Mouse (Mus musculus) neural tube, embryonic 12.5 days (tissue): ENCODE measurements around the gene Copa. TPM values are rescaled to one million over a fixed set of nuclear protein-coding genes. Genes with fewer than 3 reads are reported as not detected.

Source experiments
- ATAC-seq: fragments of 200-750 bp; cut with Nextera tagmentation; 2 replicates; pipeline ENCODE4 v1.8.0; 2017; ENCODE audit warnings: low read depth, mild to moderate bottlenecking, moderate TSS enrichment, moderate library complexity; ENCODE audit not compliant: low FRiP score
- H3K27ac ChIP-seq: fragments of 300-500 bp; sonication (generic); 2 replicates; pipeline ENCODE4 v1.5.1; 2016
- H3K27me3 ChIP-seq: fragments of 300-500 bp; sonication (generic); replicated peaks from 2 replicates; pipeline ENCODE4 v1.6.1; 2016; ENCODE audit warnings: mild to moderate bottlenecking
- H3K36me3 ChIP-seq: fragments of 300-500 bp; sonication (generic); 2 replicates; pipeline ENCODE4 v1.6.1; 2016; ENCODE audit warnings: mild to moderate bottlenecking
- H3K4me1 ChIP-seq: fragments of 300-500 bp; sonication (generic); 2 replicates; pipeline ENCODE4 v1.6.1; 2016
- H3K4me2 ChIP-seq: fragments of 300-500 bp; sonication (generic); replicated peaks from 2 replicates; pipeline ENCODE4 v1.6.1; 2016; ENCODE audit warnings: mild to moderate bottlenecking
- H3K4me3 ChIP-seq: fragments of 300-500 bp; sonication (generic); 2 replicates; pipeline ENCODE4 v1.5.1; 2016
- H3K9ac ChIP-seq: fragments of 300-500 bp; sonication (generic); 2 replicates; pipeline ENCODE4 v1.6.1; 2016; ENCODE audit warnings: mild to moderate bottlenecking
- H3K9me3 ChIP-seq: fragments of 300-500 bp; sonication (generic); 2 replicates; pipeline ENCODE4 v1.6.1; 2016; ENCODE audit warnings: mild to moderate bottlenecking
- WGBS: fragments of 180-500 bp; shearing (Covaris S2); methylation state at CpG from one replicate; pipeline ENCODE4 v1.1.7; 2016; 5-methylcytosine and 5-hydroxymethylcytosine counted together
- polyA plus RNA-seq: library from polyadenylated mRNA; unstranded; fragments of >200 nt; fragmentation: Nextera tagmentation; extraction: Ambion mirVana; gene quantifications from 2 replicates; pipeline ENCODE4 v1.2.1, GENCODE M21; 2016

The Copa gene
- polyA plus RNA-seq, 1 experiment from 2014 or later = 227 TPM

- Histone ChIP-seq H3K27ac (no peak overlapping the region), H3K4me3 (peak overlapping the region; percentile 80), H3K4me1 (peaks cover 17% of the 10 kb centered on the region; the same call in 1 of the 2 replicates), H3K9me3 (no peaks in the 10 kb centered on the region), H3K4me2 (peak overlapping the region; percentile 69), H3K36me3 (peaks cover 30% of the 10 kb centered on the region), H3K27me3 (no peaks in the 10 kb centered on the region), H3K9ac (peak overlapping the region; percentile 98)
- ATAC-seq = no peak
- 26% methylated on average over 19 of the region's 19 CpGs for WGBS
Observed at GRCm38 (mm10) chr1:172148955-172149815, 66.9 kb downstream of the Copa start.

- H3K27ac ChIP-seq = no peak overlapping the region
- ATAC-seq = no peak
- no peaks in the 10 kb centered on the region for H3K27me3 ChIP-seq
- no peak overlapping the region for H3K9ac ChIP-seq
- no peaks in the 10 kb centered on the region for H3K9me3 ChIP-seq
- H3K36me3 ChIP-seq = peaks cover 50% of the 10 kb centered on the region
- peaks cover 13% of the 10 kb centered on the region; the same call in 1 of the 2 replicates for H3K4me1 ChIP-seq
- H3K4me3 ChIP-seq = no peak overlapping the region
- WGBS = 91% methylated on average over 3 of the region's 3 CpGs
- H3K4me2 ChIP-seq = no peak overlapping the region
Observed at GRCm38 (mm10) chr1:172154536-172154935, 72.2 kb downstream of the Copa start.

- H3K27me3 ChIP-seq = no peaks in the 10 kb centered on the region
- H3K36me3 ChIP-seq = peaks cover 50% of the 10 kb centered on the region
- peaks cover 6% of the 10 kb centered on the region; the same call in 1 of the 2 replicates for H3K4me1 ChIP-seq
- no peak overlapping the region for H3K9ac ChIP-seq
- no peak overlapping the region for H3K4me3 ChIP-seq
- no peak overlapping the region for H3K4me2 ChIP-seq
- ATAC-seq = no peak
- WGBS = 95% methylated on average over 3 of the region's 3 CpGs
- no peak overlapping the region for H3K27ac ChIP-seq
- H3K9me3 ChIP-seq = no peaks in the 10 kb centered on the region
Observed at GRCm38 (mm10) chr1:172155518-172155917, 73.2 kb downstream of the Copa start.

GRCm38 (mm10) chr1:172159970-172160369 lies 77.6 kb downstream of the Copa start:
- WGBS = 84% methylated on average over 4 of the region's 4 CpGs
- no peak overlapping the region for H3K9ac ChIP-seq
- peaks cover 12% of the 10 kb centered on the region for H3K36me3 ChIP-seq

GRCm38 (mm10) chr1:172160508-172160907 lies 78.2 kb downstream of the Copa start:
- peaks cover 12% of the 10 kb centered on the region for H3K36me3 ChIP-seq

More at GRCm38 (mm10) chr1:172159970-172160369, 77.6 kb downstream of the Copa start:
- Histone ChIP-seq H3K27me3 (no peaks in the 10 kb centered on the region), H3K4me1 (no peaks in the 10 kb centered on the region; the same call in 1 of the 2 replicates), H3K9me3 (no peaks in the 10 kb centered on the region), H3K4me3 (no peak overlapping the region), H3K4me2 (no peak overlapping the region), H3K27ac (no peak overlapping the region)
- no peak for ATAC-seq

GRCm38 (mm10) chr1:172162009-172162408 lies 79.7 kb downstream of the Copa start:
- WGBS = 95% methylated on average over 1 of the region's 1 CpGs
- H3K9me3 ChIP-seq = no peaks in the 10 kb centered on the region
- H3K4me2 ChIP-seq = no peak overlapping the region
- no peaks in the 10 kb centered on the region; the same call in 1 of the 2 replicates for H3K4me1 ChIP-seq
- no peak overlapping the region for H3K27ac ChIP-seq
- H3K9ac ChIP-seq = no peak overlapping the region
- H3K27me3 ChIP-seq = no peaks in the 10 kb centered on the region
- no peak for ATAC-seq
- H3K4me3 ChIP-seq = no peak overlapping the region
- H3K36me3 ChIP-seq = peaks cover 18% of the 10 kb centered on the region

More at GRCm38 (mm10) chr1:172160508-172160907, 78.2 kb downstream of the Copa start:
- no peaks in the 10 kb centered on the region for H3K27me3 ChIP-seq
- no peak overlapping the region for H3K27ac ChIP-seq
- no peaks in the 10 kb centered on the region for H3K9me3 ChIP-seq
- no peak overlapping the region for H3K4me3 ChIP-seq
- no peak for ATAC-seq
- H3K4me2 ChIP-seq = no peak overlapping the region
- no peaks in the 10 kb centered on the region; the same call in 1 of the 2 replicates for H3K4me1 ChIP-seq
- H3K9ac ChIP-seq = no peak overlapping the region

GRCm38 (mm10) chr1:172162959-172163358 lies 80.6 kb downstream of the Copa start:
- no peaks in the 10 kb centered on the region for H3K27me3 ChIP-seq
- no peak overlapping the region for H3K4me2 ChIP-seq
- H3K4me1 ChIP-seq = no peaks in the 10 kb centered on the region; the same call in 1 of the 2 replicates
- 85% methylated on average over 6 of the region's 6 CpGs for WGBS
- H3K9ac ChIP-seq = no peak overlapping the region
- H3K4me3 ChIP-seq = no peak overlapping the region
- ATAC-seq = no peak
- no peak overlapping the region for H3K27ac ChIP-seq
- no peaks in the 10 kb centered on the region for H3K9me3 ChIP-seq
- peaks cover 27% of the 10 kb centered on the region for H3K36me3 ChIP-seq

- Histone ChIP-seq H3K4me2 (no peak overlapping the region), H3K4me3 (no peak overlapping the region), H3K4me1 (no peaks in the 10 kb centered on the region; the same call in 1 of the 2 replicates), H3K36me3 (peaks cover 71% of the 10 kb centered on the region), H3K9ac (no peak overlapping the region), H3K27ac (no peak overlapping the region), H3K27me3 (no peaks in the 10 kb centered on the region), H3K9me3 (no peaks in the 10 kb centered on the region)
- ATAC-seq = no peak
- 64% methylated on average over 5 of the region's 5 CpGs for WGBS
Observed at GRCm38 (mm10) chr1:172167911-172168310, 85.6 kb downstream of the Copa start.

GRCm38 (mm10) chr1:172169809-172170208 lies 87.5 kb downstream of the Copa start:
- H3K27me3 ChIP-seq = no peaks in the 10 kb centered on the region
- H3K4me2 ChIP-seq = no peak overlapping the region
- H3K9me3 ChIP-seq = no peaks in the 10 kb centered on the region
- peaks cover 90% of the 10 kb centered on the region for H3K36me3 ChIP-seq
- H3K27ac ChIP-seq = no peak overlapping the region
- no peak overlapping the region for H3K4me3 ChIP-seq
- no peaks in the 10 kb centered on the region for H3K4me1 ChIP-seq
- ATAC-seq = no peak
- H3K9ac ChIP-seq = no peak overlapping the region
- 95% methylated on average over 5 of the region's 5 CpGs for WGBS

Other genes starting within 250 kb of the Copa start
- 0.66 and 1.2 TPM in 2 replicates for gene Cd84, start 242.8 kb upstream of the Copa start, polyA plus RNA-seq
- gene Gm10521, start 186.9 kb upstream of the Copa start, polyA plus RNA-seq = not detected in 2 replicates
- gene Slamf6, start 165.0 kb upstream of the Copa start, polyA plus RNA-seq = 0.20 TPM in 1 of 2 replicates, not detected in the other
- gene Vangl2, start 54.1 kb upstream of the Copa start, polyA plus RNA-seq = 66.0 and 69.7 TPM in 2 replicates
- 18.2 and 21.7 TPM in 2 replicates for gene Nhlh1, start 25.0 kb upstream of the Copa start, polyA plus RNA-seq
- gene Ncstn, start 266 bp downstream of the Copa start, polyA plus RNA-seq = 132 and 137 TPM in 2 replicates
- 191 TPM in 2 replicates for gene Pex19, start 44.2 kb downstream of the Copa start, polyA plus RNA-seq
- 127 and 128 TPM in 2 replicates for gene Dcaf8, start 65.6 kb downstream of the Copa start, polyA plus RNA-seq
- 293 and 305 TPM in 2 replicates for gene Pea15a, start 124.3 kb downstream of the Copa start, polyA plus RNA-seq
- 2.1 TPM in 2 replicates for gene Casq1, start 137.3 kb downstream of the Copa start, polyA plus RNA-seq
- gene Atp1a4, start 175.9 kb downstream of the Copa start, polyA plus RNA-seq = not detected in 2 replicates
- 165 and 171 TPM in 2 replicates for gene Igsf8, start 179.1 kb downstream of the Copa start, polyA plus RNA-seq
- gene Atp1a2, start 215.5 kb downstream of the Copa start, polyA plus RNA-seq = 14.5 and 14.9 TPM in 2 replicates
- 1.4 and 1.6 TPM in 2 replicates for gene Kcnj9, start 246.8 kb downstream of the Copa start, polyA plus RNA-seq